Mouse (Mus musculus): ENCODE measurements around the gene Gm39566. TPM values are rescaled to one million over a fixed set of nuclear protein-coding genes. Genes with fewer than 3 reads are reported as not detected.
"Not testable (repeated sequence)": the region's sequence is repeated elsewhere in the genome, so short reads cannot be mapped to it uniquely, and the experiment has no call there.

Gene Gm39566
- not detected for polyA plus RNA-seq (2017; shearing (Covaris generic))

DNA sequence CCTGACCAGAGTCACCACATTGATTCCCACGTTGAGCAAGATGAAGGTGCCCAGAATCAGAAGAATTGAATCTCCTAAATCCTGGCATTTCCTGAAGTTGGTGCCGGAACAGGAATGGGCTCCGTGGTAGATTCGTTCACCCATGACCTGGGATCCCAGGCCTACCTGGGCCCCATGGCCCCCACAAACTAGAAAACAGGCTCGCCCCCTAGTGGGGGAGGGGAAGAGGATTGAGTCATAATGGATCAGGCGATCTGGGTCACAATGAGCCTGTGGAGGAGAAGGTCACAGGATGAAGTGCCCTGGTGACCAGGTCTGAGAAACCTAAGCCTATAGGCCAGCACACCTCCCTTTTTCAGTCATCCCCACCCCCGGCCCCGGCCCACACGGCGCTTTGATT lies at the start of gene Gm39566:
TSS of gene Gm39566 (minus strand) at position 144 of the 400 bp plus-strand sequence.
- ATAC-seq = no peak

GRCm38 (mm10) chr11:69864138-69864860 lies 49.2 kb upstream of the Gm39566 start:
- ATAC-seq = no peak

GRCm38 (mm10) chr11:69863729-69864128 lies 48.6 kb upstream of the Gm39566 start:
- not testable (repeated sequence) for ATAC-seq

- no peak for ATAC-seq
These were observed 43.3 kb upstream of the Gm39566 start, which contains the start of gene Tnk1 for GRCm38 (mm10) chr11:69858113-69858998. TSS of gene Tnk1 (minus strand) at chr11:69858730.

DNA sequence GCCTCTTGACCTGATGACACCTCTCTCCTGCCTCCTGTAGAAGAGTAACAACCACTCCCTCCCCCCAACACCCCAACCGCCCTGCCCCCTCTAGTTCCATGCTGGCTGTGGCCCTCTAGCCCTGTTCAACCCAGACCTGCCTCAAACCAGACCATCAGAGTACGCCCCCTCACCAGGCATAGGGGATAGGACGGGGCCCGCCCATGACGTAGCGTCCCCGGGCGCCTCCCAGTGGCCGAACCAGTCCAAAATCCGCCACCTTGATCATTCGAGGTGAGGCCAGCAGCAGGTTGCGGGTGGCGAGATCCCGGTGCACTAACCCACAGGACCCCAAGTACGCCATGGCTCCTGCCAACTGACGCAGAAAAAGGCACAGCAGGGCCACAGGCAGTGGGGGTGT lies 40.2 kb upstream of the Gm39566 start:
- ATAC-seq = no peak

DNA sequence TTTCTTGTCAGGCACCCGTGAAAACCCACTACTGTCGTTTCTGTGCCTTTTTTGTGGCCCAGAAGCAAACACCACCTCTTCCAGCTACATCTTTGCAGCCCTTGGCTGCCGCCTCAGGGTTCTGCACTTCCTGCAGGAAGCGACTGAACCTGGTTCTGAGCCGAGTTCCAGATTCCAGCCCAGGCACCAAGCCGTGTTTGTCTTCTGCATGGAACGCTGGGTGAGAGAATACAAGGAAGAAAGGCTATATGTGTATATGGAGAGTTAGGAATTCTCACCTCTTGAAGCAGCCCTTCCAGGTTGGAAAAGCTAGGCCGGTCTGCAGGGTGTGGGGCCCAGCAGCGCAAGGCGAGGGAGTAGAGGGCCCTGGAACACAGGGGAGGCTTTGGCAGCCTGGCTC lies 39.6 kb upstream of the Gm39566 start:
- ATAC-seq = no peak

DNA sequence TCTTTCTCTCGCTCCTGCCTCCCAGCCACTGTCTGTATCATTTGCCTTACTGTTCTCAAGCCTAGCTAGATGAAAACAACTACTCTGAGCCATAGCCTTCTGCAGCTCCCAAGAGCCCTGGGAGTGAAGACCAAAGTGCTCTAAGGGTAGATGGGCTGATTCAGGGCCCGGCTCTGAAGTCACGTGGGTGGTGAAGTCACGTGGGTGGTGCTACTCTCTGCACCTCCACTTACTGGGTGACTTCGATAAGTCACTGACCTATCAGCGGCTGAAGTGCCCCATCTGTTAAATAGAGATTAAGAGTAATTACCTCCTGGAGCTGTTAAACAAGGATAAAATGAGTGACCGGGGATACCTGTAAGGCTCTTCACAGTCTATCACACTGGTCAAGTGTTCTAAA lies 38.9 kb upstream of the Gm39566 start:
- ATAC-seq = no peak

DNA sequence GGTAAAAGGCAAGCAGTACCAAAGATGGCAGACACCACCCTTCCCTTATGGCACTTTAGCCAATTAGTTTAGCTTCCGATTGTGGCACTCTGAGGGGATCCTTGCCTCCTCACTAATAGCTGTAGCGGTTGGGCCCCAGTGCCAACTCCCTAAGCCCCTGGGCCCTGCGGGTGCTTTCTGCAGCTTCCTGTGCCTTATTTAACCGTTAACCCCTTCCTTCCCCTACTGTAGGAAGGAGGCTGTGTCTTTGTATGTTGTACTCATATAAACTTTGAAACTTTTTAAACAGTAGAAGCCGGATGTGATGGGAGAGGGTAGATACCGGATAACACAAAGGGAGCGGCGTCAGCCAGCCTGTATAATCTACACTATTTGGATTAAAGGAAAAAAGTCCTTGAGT lies 35.7 kb upstream of the Gm39566 start:
- no peak for ATAC-seq

DNA sequence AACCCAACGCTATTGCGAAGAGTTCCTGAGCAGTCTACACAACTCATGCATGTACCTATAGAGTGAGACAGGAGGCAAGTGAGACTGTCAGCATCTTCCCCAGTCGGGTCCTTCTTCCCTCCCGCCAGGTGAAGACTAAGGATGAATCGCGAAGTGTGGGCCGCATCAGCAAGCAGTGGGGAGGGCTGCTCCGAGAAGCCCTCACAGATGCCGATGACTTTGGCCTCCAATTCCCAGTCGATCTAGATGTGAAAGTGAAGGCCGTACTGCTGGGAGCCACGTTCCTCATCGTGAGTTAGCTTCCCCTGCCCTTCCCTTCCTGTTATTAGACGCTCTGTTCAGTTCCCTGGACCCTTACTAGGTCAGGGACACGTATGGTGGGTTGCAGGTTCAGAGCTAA lies 34.8 kb upstream of the Gm39566 start:
- no peak for ATAC-seq

GRCm38 (mm10) chr11:69849128-69849527 lies 34.0 kb upstream of the Gm39566 start:
- ATAC-seq = no peak

GRCm38 (mm10) chr11:69848021-69848420 lies 32.9 kb upstream of the Gm39566 start:
- no peak for ATAC-seq

- ATAC-seq = peak; percentile 71
These were observed 31.9 kb upstream of the Gm39566 start for GRCm38 (mm10) chr11:69846738-69847688.

DNA sequence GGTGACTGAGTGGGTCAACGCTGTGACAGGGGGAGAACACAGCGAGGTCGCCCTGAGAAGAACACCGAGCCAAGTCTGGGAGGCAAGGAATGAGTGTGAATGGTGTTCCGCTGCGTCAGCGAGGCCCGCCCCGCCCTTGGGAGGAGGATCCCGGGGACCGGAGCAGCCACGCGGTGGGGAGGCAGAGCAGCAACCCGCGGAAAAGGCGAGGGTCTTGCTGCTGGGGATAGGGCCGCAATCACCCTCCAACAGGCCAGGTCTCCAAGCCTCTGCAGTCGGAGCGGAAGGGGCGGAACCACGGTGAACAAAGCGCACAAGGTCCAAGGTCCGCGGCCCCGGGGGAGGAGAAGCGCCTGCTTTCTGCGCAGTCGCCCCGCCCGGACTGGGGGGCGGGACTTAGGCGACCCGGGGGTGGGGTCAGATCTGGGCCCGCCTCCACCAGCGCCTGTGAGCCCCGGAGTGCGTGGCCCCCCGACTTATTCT lies 31.1 kb upstream of the Gm39566 start, which contains the start of gene Plscr3:
TSS of gene Plscr3 (plus strand) at position 179 of the 483 bp plus-strand sequence.
- peak; percentile 82 for ATAC-seq

- peak; percentile 6 for ATAC-seq
These were observed 23.6 kb upstream of the Gm39566 start for GRCm38 (mm10) chr11:69838714-69839104.

GRCm38 (mm10) chr11:69837952-69838713 lies 23.0 kb upstream of the Gm39566 start, which contains the start of gene Tmem256:
TSS of gene Tmem256 (plus strand) at chr11:69838514.
- peak; percentile 85 for ATAC-seq

GRCm38 (mm10) chr11:69837604-69837951 lies 22.5 kb upstream of the Gm39566 start, which contains the start of gene Nlgn2:
TSS of gene Nlgn2 (minus strand) at chr11:69837784.
- peak; percentile 20 for ATAC-seq

- no peak for ATAC-seq
These were observed 21.8 kb upstream of the Gm39566 start for GRCm38 (mm10) chr11:69836703-69837576.

GRCm38 (mm10) chr11:69835966-69836335 lies 20.9 kb upstream of the Gm39566 start:
- no peak for ATAC-seq

DNA sequence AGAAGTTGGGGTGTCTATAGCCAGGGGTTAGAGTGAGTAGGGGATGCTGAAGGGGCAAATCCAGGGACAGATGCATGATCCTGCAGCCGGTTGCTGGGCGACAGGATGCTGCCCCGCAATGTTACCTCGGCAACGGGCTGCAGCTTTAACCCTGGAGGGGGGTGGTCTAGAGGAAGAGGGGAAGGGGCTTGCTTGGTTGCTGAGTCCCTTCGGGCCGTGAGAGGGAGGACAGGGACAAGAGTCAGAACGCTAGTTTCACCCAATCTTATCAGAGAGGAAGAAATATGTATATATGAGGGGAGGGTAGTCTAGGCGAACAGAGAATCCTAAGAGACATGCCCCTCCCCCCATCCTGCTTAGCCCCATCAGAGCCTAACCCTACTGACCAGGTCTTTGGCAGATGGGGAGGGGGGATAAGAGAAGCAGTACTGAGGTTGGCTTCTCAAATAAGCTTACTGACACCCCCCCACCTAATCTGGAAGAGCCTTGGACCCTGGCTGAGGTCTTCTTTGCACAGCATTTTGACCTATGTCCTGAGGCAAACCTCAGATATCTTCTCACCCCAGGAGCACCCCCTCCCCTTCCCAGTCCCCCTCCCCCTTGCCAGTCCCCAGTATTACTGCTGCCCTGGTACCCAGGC lies 20.3 kb upstream of the Gm39566 start:
- no peak for ATAC-seq

DNA sequence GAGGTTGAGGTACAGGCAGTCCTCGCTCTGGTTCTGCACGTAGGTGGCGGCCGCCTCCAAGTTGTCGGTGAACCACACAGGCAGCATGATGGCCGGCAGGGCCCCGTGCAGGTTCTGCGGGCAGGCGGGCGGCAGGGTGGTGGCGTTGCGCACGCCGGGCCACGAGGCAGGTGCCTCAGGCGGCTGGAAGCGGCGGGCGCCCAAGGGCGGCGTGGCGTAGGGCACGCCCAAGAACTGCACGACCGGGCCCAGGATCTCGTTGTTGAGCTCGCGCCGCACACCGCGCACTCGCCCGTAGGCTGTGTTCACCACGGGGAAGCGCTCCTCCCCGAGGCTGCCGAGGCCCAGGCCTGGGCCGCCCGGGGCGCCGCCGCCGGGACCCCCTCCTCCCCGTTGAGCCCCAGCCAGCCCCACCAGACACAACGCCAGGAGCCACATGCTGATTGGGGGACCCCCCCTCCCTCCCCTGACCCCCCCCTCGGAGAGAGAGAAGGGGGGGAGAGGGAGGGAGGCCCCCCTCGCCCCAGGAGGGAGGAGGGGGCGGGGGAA lies 19.0 kb upstream of the Gm39566 start:
- no peak for ATAC-seq
